Mouse (Mus musculus) neural tube, embryonic 10.5 days (tissue): Measurements from ENCODE around the gene Gm13693.
A peak's percentile ranks its signal among the peaks of the same experiment; 100 is the strongest.
"Not testable (repeated sequence)": the region's sequence is repeated elsewhere in the genome, so short reads cannot be mapped to it uniquely, and the experiment has no call there.

Experiments
- DNase-seq: peaks from one replicate; pipeline ENCODE4 v3.0.0-alpha.2; 2017; ENCODE audit warnings: low spot score; ENCODE audit errors: extremely low spot score

The Gm13693 gene

GRCm38 (mm10) chr2:83961203-83961602 is at the start of gene Gm13693:
Gene Gm13693, plus strand, starts transcription at chr2:83961503.
- not testable (repeated sequence) for DNase-seq

- no peak for DNase-seq
Observed at GRCm38 (mm10) chr2:83929478-83930088, 31.7 kb upstream of the Gm13693 start.

GRCm38 (mm10) chr2:83940931-83941361 is 20.4 kb upstream of the Gm13693 start, which contains the start of gene Zswim2:
Gene Zswim2, minus strand, starts transcription at chr2:83941228.
- peak; percentile 74 for DNase-seq

DNA sequence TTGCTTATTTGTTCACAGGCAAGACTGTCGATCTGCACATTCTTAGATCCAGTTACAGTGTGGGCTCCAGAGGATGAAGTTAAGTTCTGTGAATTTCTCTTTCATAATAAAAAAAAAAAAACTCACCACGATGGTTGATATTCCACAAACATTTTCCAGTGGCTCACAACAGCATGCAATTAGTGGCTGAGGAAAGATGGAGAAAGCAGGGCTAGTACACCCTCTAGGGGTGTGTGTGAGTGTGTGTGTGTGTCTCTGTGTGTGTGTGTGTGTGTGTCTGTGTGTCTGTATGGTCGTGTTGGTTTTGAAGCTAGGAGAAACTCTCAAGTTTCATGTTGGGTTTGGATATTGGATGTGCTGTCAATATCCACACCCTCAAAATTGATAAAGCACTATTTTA is 19.9 kb upstream of the Gm13693 start:
- no peak for DNase-seq

- DNase-seq: no peak
Observed at GRCm38 (mm10) chr2:83941792-83942191, 19.5 kb upstream of the Gm13693 start.

DNA sequence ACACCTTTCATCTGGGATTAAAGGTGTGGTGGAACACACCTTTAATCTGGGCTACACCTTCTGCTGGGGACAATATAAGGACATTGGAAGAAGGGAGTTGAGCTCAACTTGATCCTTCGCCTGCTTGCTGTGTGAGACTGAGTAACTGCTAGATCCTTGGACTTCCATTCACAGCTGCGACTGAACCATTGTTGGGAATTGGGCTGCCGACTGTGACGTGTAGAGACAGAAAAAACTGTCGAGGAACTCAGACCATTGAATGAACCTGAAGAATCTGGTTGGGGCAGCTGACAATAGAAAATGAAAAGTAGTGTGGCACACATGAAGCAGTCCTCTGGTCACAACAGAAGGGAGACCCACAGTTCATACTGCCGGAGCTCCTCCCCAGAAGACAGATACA is 5.9 kb upstream of the Gm13693 start, which contains the start of gene Gm13698:
TSS of gene Gm13698 (plus strand) at position 301 of the 400 bp plus-strand sequence.
- not testable (repeated sequence) for DNase-seq

GRCm38 (mm10) chr2:83967013-83967412 is 5.7 kb downstream of the Gm13693 start, which contains the start of gene Gm13695:
Gene Gm13695, plus strand, starts transcription at chr2:83967313.
- not testable (repeated sequence) for DNase-seq

DNA sequence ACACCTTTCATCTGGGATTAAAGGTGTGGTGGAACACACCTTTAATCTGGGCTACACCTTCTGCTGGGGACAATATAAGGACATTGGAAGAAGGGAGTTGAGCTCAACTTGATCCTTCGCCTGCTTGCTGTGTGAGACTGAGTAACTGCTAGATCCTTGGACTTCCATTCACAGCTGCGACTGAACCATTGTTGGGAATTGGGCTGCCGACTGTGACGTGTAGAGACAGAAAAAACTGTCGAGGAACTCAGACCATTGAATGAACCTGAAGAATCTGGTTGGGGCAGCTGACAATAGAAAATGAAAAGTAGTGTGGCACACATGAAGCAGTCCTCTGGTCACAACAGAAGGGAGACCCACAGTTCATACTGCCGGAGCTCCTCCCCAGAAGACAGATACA is 11.5 kb downstream of the Gm13693 start, which contains the start of gene Gm13696:
TSS of gene Gm13696 (plus strand) at position 301 of the 400 bp plus-strand sequence.
- DNase-seq: not testable (repeated sequence)

- DNase-seq: not testable (repeated sequence)
Observed at GRCm38 (mm10) chr2:83978633-83979032, 17.3 kb downstream of the Gm13693 start, which contains the start of gene Gm13694. Gene Gm13694, plus strand, starts transcription at chr2:83978933.

- DNase-seq: not testable (repeated sequence)
Observed at GRCm38 (mm10) chr2:83984443-83984842, 23.1 kb downstream of the Gm13693 start, which contains the start of gene Gm13697. Gene Gm13697, plus strand, starts transcription at chr2:83984743.

- DNase-seq: not testable (repeated sequence)
Observed at GRCm38 (mm10) chr2:83990253-83990652, 28.9 kb downstream of the Gm13693 start, which contains the start of gene Gm13691. Gene Gm13691, plus strand, starts transcription at chr2:83990553.

DNA sequence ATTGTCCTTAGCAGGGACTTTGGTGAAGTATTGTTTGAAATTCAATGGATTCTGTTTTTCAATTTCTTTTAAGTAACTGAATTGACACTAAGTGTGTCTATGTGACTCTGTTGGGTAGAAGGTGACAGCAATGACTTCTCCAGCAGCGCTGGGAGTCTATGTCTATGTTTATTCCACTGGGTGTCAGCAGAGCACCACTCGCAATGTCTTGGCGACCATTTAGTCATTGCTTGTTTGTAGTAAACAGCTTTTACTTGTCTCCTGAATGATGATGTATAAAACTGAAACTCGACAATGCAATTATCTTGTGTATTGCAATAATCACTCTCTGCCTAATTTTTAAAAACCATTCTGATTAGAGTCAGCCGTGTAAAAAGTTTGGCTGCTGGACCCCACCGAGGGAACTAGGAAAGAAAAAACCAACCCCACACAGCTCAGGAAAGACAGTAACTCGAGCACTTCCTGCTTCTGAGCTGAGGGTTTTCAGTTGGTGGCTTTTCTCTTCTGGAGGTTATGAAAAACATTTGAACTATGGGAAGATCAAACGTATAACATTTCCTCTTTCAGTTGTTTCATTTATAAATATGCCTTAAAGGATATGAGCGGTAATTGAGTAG is 32.4 kb downstream of the Gm13693 start:
- DNase-seq: not testable (repeated sequence)

DNA sequence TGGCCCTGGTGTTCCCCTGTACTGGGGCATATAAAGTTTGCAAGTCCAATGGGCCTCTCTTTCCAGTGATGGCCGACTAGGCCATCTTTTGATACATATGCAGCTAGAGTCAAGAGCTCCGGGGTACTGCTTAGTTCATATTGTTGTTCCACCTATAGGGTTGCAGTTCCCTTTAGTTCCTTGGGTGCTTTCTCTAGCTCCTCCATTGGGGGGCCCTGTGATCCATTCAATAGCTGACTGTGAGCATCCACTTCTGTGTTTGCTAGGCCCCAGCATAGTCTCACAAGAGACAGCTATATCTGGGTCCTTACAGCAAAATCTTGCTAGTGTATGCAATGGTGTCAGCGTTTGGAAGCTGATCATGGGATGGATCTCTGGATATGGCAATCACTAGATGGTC is 33.2 kb downstream of the Gm13693 start:
- not testable (repeated sequence) for DNase-seq

GRCm38 (mm10) chr2:84008913-84009312 is 47.6 kb downstream of the Gm13693 start:
- no peak for DNase-seq

DNA sequence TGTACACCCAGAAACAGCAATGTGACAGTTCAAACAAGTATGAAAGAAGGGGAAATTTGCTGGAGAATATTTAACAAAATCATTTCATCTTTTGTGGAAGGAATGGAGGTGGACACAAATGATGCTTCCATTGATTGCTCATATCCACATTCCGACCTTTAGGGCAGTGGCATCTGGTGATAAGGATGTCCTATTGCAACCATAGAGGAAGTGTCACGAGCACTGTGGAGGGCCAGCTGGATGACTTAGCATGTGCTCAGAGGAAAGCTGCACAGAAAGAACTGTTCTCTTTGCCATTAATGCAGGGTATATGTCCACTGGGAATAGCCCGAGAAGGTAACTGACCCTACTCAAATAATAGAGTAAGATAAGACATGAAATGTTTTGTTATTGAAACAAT is 48.5 kb downstream of the Gm13693 start:
- DNase-seq: no peak
